Mouse (Mus musculus) CH12F3 (cell line): ENCODE measurements around the gene Zfp746.
"Not testable (repeated sequence)": the region's sequence is repeated elsewhere in the genome, so short reads cannot be mapped to it uniquely, and the experiment has no call there.

Experiments
- in situ Hi-C: fragments of 300-500 bp; cut with MboI; formaldehyde crosslinking; loops from 2 replicates; pipeline ENCODE4 v1.14.3; 2020; ENCODE audit warnings: low sequenced_read_pairs

Gene Zfp746

DNA sequence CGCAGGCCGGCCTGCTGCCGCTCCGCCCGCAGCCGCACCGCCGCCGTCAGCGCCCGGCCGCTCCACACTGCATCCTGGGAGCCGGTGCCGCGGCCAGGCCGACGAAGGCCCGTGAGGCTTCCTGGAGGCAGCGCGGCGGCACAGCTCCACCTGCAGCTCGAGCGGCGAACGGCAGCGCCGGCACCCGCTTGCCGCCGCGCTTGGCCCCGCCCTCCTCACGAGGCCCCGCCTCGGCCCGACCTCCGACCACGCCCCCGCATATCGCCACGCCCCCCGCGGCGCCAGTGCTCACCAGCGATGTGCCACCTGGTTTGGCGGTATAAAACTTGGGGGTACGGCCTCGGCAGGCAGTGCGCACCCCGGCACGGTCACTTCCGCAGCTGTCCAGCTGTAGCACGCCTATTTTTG is at the start of gene Zfp746:
Zfp746 (minus strand) TSS at position 123 of the 408 bp plus-strand sequence.
- in situ Hi-C loops: no loop called here

DNA sequence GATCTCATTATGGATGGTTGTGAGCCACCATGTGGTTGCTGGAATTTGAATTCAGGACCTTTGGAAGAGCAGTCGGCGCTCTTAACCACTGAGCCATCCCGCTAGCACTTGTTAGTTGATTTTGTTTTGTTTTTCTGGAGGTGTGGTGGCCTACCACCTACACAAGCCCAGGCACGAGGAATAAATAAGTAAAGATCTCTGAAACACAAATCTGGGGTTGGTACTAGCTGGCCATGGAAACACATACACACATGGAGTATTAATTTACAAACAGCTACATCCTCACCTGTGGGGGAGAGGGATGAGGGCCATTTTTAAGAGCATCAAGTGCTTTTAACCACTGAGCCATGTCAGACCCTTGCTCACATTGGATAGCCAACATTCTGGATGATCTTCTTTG is 34.7 kb upstream of the Zfp746 start:
- in situ Hi-C loops: not testable (repeated sequence)

DNA sequence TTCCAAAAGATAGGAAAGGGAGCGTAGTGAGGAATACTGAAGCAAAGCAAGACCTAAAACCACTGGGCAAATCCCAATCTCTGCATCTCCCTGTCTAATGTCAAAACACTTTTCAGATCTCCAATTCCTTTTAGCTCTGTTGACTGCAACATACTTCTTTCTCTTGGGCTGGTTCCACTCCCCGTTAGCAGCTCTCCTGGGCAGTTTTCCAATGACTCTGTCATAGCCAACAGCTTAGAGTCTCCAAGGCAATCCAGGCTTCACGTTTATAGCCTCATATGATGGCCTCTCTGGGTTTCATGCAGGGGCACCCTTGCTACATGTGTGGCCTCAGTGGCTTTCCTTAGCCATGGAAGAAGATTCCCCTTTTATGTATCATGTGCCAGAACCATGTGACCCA is 29.6 kb upstream of the Zfp746 start:
- in situ Hi-C loops: no loop called here

DNA sequence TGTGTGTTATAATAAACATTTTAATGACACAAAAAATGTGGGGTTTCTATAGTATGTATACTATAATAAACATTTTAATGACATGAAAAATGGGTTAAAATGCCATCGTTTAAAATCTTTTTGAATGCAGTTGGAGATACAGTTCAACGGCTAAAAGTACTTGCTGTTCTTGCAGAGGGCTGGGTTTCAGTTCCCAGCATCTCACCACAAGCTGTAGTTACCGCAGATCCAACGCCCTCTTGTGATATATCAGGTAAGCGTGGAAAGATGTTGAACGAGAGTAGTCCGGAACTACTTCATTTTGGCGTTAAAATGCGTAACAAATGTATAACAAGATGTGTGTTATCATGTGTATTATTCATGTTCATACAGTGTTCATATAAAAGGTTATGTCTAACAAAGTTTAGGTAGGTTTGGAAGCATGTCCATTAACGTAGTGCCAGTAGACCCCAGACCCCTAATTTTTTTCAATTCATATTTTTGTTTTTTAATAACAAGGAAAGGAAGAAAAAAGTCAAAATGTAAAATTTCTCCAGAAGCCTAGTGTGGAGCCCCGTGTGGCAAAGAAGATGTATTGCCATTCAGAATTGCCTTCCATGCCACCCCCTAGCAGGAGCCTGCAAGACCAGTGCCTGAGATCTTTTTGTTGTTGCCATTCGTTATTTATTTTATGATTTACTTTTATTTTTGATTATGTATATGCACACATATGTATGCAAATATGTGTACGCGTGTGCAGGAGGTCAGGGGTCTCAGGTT is 743 bp upstream of the Zfp746 start:
- in situ Hi-C loops: no loop called here

DNA sequence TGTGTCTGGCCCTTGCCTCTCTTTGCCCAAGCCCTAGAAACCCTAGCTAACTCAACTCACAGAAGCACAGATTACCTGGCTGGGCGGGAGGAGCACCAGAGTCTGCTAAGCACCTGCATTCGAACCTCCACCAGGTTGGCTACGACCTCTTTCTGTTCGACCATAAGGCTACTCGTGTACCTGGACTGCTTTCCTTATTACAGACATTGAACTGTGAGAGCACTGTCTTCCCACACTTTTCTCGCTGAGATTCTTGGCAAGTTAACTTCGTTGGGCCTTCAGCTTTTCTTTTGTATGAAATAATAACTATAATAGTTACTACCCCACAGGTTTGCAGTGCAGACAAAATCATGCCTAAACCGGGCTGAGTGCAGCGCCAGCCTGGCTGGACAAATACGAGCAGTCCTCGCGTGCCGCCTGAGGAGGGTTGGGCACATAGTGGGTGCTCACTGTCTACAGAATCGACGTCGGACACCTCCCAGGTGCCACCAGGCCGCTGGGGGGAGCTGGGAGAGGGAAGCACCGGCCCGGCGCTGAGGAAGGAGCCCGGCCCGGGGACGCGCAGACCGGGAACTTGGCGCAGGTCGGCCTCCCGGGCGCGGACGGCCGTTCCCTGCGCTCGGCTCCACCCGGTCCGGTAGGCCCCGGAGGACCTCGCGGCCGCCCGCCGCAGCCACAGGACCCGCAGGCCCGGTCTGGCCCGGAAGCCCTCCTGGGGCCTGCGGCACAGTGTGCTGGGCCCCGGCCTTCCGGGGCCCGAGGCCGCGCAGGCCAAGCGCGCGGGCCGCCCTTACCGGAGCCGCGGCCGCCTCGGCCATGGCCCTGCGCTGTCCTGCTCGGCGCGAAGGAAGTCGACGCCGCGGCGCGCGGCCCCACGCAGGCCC is 630 bp downstream of the Zfp746 start:
- in situ Hi-C loops: no loop called here

DNA sequence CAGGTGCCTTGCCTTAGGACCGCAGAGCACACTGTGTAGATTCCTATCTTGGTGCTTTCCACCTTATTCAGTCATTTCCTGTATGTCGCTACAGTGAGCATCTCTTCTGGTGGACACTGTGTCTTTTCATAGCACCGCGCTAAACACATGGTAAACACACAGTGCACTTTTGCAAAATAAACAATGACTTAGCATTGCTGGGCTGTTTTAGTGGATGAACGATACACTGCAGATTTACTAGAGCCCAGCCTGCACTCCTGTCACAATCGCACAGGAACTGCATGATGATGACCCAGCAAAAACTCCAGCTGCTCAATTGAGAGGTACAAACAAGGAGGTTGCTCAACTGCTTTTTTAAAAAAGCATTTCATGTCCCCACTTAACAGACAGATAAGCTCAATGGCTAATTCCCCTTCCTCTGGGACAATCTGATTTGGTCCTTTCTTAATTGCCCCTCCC is 2.6 kb downstream of the Zfp746 start:
- in situ Hi-C loops: no loop called here

DNA sequence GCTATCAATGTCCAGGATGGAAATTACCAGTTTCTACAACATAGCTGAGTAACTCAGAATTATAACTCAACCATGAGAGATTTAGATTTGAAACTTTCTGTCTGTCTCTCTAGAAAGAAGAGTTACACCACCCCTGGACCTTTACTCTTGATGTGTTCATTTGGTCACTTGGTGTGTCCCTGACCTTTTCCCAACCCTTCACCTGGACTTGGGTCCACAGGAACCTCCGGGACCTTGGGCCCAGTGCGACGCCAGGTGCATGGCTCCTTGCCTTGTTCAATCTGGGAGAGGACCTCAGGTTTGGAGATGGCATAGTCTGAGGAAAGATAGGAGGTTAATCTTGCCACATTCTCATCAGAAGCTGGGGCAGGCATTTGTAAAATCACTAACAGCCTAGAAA is 4.4 kb downstream of the Zfp746 start:
- in situ Hi-C loops: no loop called here

DNA sequence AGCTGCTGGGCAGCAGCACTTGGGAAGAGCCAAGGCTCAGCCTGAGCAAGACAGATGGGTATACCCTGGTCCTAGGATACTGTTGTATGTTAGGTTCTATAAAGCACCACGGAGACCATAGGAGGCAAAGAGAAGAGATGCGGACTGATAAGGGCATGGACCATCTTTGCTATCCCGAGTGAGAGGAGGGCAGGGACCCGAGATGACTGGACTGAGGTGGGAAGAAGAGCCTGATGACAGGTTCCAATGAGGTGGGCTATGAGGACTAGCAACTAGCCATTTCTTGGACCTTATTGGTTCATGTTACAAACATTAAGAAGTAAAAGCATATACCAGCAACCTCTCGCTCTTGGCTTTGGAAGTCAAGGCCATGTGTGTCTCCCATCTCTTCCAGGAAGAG is 5.4 kb downstream of the Zfp746 start:
- in situ Hi-C loops: no loop called here

DNA sequence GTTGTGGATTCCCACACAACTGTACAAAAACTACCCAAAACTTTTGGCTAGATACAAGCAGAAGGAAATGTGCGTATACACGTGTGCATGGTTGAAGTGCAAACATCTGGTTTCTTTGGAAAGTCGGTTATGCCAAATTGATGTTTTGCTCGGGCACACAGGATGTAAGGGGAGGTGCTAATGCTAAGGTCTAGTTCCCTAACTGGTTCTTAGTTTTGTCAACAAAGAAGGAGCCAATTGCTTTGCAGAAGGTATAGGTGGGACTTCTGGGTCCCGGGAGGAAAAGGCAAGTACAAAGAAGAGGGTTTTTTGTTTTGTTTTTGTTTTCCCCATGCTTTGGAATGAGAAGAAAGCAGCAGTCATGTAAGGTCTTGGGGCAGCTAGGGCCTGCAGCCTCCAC is 13.1 kb downstream of the Zfp746 start:
- in situ Hi-C loops: no loop called here

DNA sequence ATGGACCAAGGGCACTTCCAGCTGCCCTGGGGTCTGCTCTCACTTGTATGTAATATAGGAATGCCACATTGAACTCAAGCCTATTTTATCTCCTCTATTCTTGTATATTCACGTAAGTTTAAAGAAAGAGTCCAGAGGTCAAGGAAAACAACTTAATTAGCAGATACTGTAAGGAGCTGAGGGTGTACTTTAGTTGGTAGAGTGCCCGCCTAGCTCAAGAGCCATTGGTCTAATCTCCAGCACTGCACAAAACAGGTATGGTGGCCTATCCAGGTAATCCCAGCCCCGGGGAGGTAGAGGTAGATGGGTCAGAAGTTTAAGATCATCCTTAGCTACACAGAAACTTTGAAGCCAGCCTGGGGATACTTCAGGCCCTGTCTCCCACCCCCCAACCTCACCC is 18.9 kb downstream of the Zfp746 start:
- in situ Hi-C loops: no loop called here

DNA sequence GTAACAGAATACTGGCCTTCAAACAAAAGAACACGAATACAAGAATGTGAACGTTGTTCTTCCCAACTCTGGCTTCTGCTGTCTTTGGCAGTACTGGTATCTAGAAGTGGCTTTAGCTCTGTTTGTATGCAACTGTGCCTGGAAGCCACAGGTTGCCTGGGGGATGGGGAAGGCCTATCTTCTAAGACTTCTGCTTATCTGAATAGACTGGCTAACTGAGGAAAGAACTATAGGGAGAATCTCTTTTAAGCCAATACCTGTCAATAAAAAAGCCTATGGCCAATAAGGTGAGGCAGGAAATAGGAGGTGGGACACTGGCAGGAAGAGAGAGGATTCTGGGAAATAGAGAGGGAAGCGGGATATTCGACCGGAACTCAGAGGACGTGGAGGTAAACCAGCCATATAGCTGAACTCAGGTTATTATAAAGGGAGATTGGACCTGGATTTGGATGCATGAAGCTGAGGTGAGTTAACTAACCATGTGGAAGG is 20.8 kb downstream of the Zfp746 start:
- in situ Hi-C loops: no loop called here

DNA sequence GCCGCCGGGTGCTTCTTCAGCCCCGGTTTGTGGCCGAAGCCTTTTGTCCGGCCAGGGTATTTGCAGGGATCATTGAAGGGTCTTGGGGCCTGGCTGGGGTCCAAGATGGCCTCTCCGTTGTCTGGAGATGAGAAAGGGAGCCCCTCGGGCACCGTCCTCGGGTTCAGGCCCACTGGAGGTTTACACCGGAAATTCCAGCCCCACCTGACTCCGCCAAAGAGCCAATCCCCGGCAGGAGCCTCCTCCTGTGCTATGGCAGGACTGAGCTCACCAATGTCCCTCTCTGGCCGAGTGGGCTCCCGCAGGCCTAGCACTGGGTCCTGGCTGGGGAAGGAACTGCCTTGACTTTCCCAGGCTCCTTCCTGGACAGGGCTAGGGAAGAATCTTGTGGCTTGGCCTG is 21.9 kb downstream of the Zfp746 start:
- in situ Hi-C loops: no loop called here

DNA sequence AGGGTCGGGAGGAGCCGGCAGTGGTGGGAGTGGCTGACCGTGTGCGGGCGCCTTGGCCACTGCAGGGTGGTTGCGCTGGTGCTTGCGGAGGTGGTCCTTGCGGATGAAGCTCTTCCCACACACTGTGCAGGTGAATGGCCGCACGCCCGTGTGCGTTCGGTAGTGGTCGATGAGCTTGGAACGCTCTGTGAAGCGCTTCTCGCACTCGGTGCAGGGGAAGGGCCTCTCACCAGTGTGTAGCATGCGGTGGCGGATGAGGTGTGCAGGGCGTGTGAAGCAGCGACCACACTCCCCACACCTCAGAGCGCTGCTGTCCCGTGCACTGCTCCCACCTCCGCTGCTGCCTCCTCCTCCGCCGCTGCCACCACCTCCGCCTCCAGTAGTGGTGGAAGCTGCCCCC is 22.5 kb downstream of the Zfp746 start:
- in situ Hi-C loops: no loop called here

DNA sequence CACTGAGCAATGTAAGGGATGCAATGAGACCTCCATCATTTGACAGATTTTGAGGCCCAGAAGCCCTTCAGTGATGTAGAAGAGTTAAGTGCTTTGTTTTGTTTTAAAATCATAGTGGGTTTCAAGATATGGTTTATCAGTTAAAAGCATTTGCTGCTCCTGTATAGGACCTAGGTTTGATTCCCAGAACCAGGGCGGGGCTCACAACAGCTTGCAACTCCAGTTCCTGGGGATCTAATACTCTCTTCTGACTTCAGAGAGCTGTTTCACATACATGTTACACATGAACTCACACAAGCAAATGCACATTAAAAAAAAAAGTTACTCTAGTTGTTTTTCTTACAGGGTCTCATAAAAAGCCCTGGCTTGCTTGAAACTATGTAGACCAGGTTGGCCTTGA is 25.5 kb downstream of the Zfp746 start:
- in situ Hi-C loops: no loop called here

DNA sequence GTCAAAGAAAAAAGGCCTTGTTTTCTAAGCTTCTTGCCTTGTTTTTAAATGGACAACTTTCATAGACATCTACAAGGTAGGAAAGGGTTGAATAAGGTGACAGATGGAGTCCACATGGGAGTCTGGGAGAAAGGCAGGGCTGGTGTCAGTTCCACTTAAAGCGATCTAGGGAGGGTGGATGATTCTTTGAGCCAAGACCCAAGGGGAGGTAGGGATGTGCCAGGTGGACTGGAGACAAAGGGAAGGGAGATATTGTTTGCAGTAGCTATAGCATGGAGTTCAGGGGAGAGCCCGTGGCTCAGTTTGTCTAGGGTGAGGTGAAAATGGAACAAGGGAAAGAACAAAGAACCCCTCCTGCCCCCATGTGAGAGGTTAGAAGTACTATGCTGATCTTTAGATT is 26.0 kb downstream of the Zfp746 start:
- in situ Hi-C loops: no loop called here

DNA sequence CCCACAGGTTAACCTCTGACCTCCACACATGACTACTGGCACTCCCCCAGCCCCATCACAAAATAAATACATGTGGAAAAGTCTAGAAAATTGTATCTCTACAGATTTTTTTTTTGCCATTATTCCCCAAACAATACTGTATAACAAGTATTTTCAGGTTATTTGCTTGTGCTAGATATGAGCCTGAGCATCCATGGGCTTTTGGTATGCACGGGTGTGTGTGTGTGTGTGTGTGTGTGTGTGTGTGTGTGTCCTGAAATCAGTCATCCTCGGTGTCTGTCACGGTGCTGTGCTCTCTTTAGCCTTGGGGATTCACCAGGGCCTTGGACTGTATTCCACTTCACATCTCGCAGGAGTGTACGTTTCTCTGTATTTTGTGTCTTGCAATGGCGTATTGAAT is 34.3 kb downstream of the Zfp746 start:
- in situ Hi-C loops: no loop called here

DNA sequence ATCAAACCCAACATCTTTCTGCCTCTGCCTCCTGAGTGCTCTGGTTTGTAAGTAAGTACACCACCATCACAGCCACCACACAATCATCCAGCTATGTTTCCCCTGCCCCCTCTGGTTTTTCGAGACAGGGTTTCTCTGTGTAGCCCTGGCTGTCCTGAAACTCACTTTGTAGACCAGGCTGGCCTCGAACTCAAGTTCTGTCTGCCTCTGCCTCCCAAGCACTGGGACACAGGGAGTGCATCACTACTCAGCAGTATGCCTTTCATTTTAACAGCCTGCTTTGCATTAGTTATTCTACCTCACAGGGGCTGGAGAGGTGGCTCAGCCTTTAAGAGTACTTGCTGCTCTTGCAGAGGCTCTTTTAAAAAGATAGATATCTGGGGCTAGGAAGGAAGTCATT is 34.7 kb downstream of the Zfp746 start:
- in situ Hi-C loops: no loop called here

DNA sequence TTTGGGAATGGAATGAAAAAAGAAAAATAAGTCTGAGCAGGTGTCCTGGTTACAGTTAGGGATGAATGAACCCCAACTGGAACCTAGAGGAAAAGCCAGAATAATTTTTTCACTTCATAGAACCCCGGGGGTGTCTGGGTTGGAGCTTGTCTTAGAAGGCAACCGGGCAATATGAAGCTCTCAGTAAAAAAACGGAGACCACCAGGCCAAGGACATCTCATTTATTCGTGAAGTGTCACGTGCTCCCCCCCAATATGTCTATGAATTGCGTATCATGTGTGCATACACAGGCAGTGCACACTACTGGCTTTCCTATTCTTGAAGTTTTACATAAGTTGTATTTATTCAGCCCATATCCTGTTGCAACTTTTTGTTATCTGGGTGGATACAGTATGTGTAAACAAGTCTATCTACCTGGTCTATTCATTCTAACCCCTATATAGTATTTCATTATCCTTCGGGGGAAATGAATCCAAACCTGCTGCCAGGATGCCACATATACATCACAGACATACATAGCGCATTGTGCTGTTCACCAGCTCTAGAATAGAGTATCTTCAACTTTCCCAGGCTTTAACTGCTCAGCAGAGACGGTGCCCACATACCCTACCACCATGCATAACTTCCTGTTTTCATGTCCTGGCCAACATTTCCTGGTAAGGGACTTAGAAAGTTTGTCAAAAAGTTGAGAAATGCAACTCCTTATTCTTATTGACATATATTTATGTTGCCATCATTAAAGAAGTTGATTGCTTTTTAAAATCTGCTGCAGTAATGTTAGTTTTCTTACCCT is 36.9 kb downstream of the Zfp746 start:
- in situ Hi-C loops: no loop called here

DNA sequence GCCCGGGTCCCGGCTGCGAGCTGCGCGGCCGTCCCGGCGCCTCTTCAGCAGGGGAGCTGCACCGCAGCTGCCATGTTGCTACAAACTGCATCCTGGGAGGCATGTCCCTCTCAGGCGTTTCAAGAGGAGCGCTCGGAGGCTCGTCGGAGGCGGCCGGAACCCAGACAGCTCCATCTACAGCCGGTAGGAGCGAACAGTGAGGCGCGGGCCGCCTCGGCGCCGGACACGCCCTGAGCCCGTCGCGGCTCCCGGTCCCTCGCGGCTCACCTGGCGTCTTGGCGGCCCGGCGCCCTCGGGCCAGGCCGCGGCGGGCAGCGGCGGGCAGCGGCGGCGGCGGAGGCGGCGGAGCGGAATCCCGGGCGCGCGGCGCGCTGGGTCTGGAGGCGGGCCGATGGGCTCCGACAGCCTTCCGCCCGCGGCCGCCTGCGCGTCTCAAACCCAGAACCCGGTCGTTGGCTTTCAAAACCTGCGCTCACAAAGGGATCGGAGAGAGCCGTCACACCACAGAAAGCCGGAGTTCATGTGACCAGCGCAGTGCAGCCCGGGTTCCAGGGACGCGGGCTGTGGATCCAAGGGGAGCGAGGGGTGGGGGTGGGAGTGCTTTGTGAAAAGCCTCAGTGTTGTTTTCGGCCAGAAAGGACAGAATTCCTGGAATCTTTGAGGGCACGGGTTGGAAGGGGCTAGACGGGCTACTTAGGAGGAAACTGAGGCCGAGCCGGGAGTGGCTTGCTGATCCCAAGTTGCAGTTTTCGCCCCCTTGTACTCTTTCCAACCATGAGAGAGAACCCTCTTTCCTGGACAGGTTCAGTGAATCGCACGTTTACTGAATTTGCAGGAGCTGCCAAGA is 37.7 kb downstream of the Zfp746 start, which contains the start of gene Zfp777:
Zfp777 (minus strand) TSS at position 486 of the 847 bp plus-strand sequence.
- in situ Hi-C loops: no loop called here
